ENCODE assay signal across 8 mouse cellular contexts in genomic region chr11:106391546-106392188, GRCm38 (mm10). TPM values are rescaled to one million over a fixed set of nuclear protein-coding genes. Genes with fewer than 3 reads are reported as not detected.
DNase-seq lines count a peak whose midpoint lies in the region; ATAC-seq and TF ChIP-seq lines count a peak whose summit lies in the region.

No protein-coding gene starts in this region.

- H3K9ac ChIP-seq in hindbrain, embryonic 16.5 days (ENCODE audit: low read depth, low read length) = no peak overlapping the region

- H3K27me3 ChIP-seq in cerebellum, adult 2 months (ENCODE audit: control insufficient read depth, insufficient read depth, low read length) = no peaks in the 10 kb centered on the region
- no peaks in the 10 kb centered on the region for H3K27me3 ChIP-seq in hindbrain, embryonic 16.5 days (replicated peaks; ENCODE audit: control insufficient read depth, insufficient read depth, low read length)

- H3K36me3 ChIP-seq in hindbrain, embryonic 16.5 days (ENCODE audit: control insufficient read depth, insufficient read depth, low read length) = no peaks in the 10 kb centered on the region

- TF ChIP-seq CTCF in cerebellum, adult 2 months (IDR thresholded peaks at IDR 0.05; ENCODE audit: borderline replicate concordance, insufficient read depth, low read depth, low read length) = peak; percentile 96

- DNase-seq in WW6 (ENCODE audit: low read depth, low spot score) = peak; percentile 55
- peak; percentile 64 to 72 for DNase-seq in cerebellum, adult 2 months
- peak; percentile 18 to 64 for DNase-seq in frontal cortex, postnatal 10 days (ENCODE audit: low spot score in 2 of 2)
- peak; percentile 51 to 59 for DNase-seq in layer of hippocampus, postnatal 36 days
- peak; percentile 89 for DNase-seq in lung, postnatal 36 days
- peak; percentile 63 for DNase-seq in right cerebral cortex, adult 18-20 months
- peak; percentile 64 for DNase-seq in yolk sac, embryonic 10.5 days (ENCODE audit: low spot score)

- no peaks in the 10 kb centered on the region for H3K9me3 ChIP-seq in hindbrain, embryonic 16.5 days (ENCODE audit: control insufficient read depth, low read length)

- ATAC-seq in hindbrain, embryonic 16.5 days = peak; percentile 71

- H3K4me1 ChIP-seq in cerebellum, adult 2 months (ENCODE audit: control insufficient read depth, insufficient read depth, low read length) = no peaks in the 10 kb centered on the region
- H3K4me1 ChIP-seq in hindbrain, embryonic 16.5 days (ENCODE audit: control insufficient read depth, insufficient read depth, low read depth, low read length) = no peaks in the 10 kb centered on the region

- TF ChIP-seq POLR2A in cerebellum, adult 2 months (IDR thresholded peaks at IDR 0.05; ENCODE audit: borderline replicate concordance, insufficient read depth, low read length) = no peak

- no peak overlapping the region for H3K27ac ChIP-seq in cerebellum, adult 2 months (ENCODE audit: insufficient read depth, low read length)
- no peak overlapping the region for H3K27ac ChIP-seq in hindbrain, embryonic 16.5 days (ENCODE audit: low read depth, low read length)

- 34% methylated on average over 6 of the region's 6 CpGs for WGBS in cerebellum, adult 2 months
- 30% methylated on average over 6 of the region's 6 CpGs for WGBS in hindbrain, embryonic 16.5 days

- H3K4me2 ChIP-seq in hindbrain, embryonic 16.5 days (ENCODE audit: low read length) = no peak overlapping the region

- no peak overlapping the region for H3K4me3 ChIP-seq in cerebellum, adult 2 months (replicated peaks; ENCODE audit: insufficient read depth, low read depth, low read length)
- no peak overlapping the region for H3K4me3 ChIP-seq in hindbrain, embryonic 16.5 days (ENCODE audit: low read length)

RNA-seq across cellular contexts. Expression of gene Icam2, which starts 3.8 kb away (rescaled TPM):
- polyA plus RNA-seq in cerebellum, adult 2 months (2012; rRNA removed) = 6.8 and 7.0 TPM in 2 replicates
- polyA plus RNA-seq in hindbrain, embryonic 16.5 days (2015; fragmentation: Nextera tagmentation; extraction: Ambion mirVana) = 15.1 and 17.6 TPM in 2 replicates
- total RNA-seq in layer of hippocampus, postnatal 36 days (2021) = 1 to 10 TPM; 2.3 to 2.8 TPM

RNA-seq across cellular contexts. Expression of gene Prr29, which starts 26.4 kb away (rescaled TPM):
- polyA plus RNA-seq in cerebellum, adult 2 months (2012; rRNA removed) = 0.87 and 0.89 TPM in 2 replicates
- polyA plus RNA-seq in hindbrain, embryonic 16.5 days (2015; fragmentation: Nextera tagmentation; extraction: Ambion mirVana) = not detected in 2 replicates
- total RNA-seq in layer of hippocampus, postnatal 36 days (2021) = not detected

RNA-seq across cellular contexts. Expression of gene Scn4a, which starts 38.6 kb away (rescaled TPM):
- 0.02 and 0.16 TPM in 2 replicates for polyA plus RNA-seq in cerebellum, adult 2 months (2012; rRNA removed)
- 0.06 TPM in 1 of 2 replicates, not detected in the other for polyA plus RNA-seq in hindbrain, embryonic 16.5 days (2015; fragmentation: Nextera tagmentation; extraction: Ambion mirVana)
- not detected for total RNA-seq in layer of hippocampus, postnatal 36 days (2021)
